In genomic region chr4:127330181-127331100, GRCm38 (mm10) we compare ENCODE assay signal across 9 mouse cellular contexts. TPM values are rescaled to one million over a fixed set of nuclear protein-coding genes. Genes with fewer than 3 reads are reported as not detected.
DNase-seq lines count a peak whose midpoint lies in the region; ATAC-seq and TF ChIP-seq lines count a peak whose summit lies in the region.
"Had no signal": no experiment of that assay in that cellular context is flagged by ENCODE, and none has a peak within 500 bp of the region (broad histone marks: within the 10 kb centered on the region; RNA-seq: fewer than 3 reads in every experiment).

Gene Gjb3, minus strand, starts transcription at chr4:127330844.

- peaks cover 11% of the 10 kb centered on the region; the same call in 1 of the 2 replicates for H3K4me1 ChIP-seq in hindbrain, embryonic 11.5 days (replicated peaks; ENCODE audit: control insufficient read depth, insufficient read depth, low read length)
- H3K4me1 ChIP-seq in midbrain, embryonic 12.5 days = peaks cover 24% of the 10 kb centered on the region

- no peak for TF ChIP-seq CTCF in brain, embryonic 14.5 days (IDR thresholded peaks at IDR 0.05; ENCODE audit: borderline replicate concordance, extremely low read depth, insufficient read depth, insufficient read length)

- peak within 1 kb of the TSS; percentile 18 for H3K4me3 ChIP-seq in hindbrain, embryonic 11.5 days (ENCODE audit: low read depth, low read length)
- H3K4me3 ChIP-seq in midbrain, embryonic 12.5 days = peak within 1 kb of the TSS; percentile 16

- no peak within 1 kb of the TSS for H3K9ac ChIP-seq in hindbrain, embryonic 11.5 days (ENCODE audit: low read depth, low read length)
- H3K9ac ChIP-seq in midbrain, embryonic 12.5 days (replicated peaks) = peak within 1 kb of the TSS; percentile 5; the same call in 1 of the 2 replicates

- H3K36me3 ChIP-seq in hindbrain, embryonic 11.5 days (ENCODE audit: control insufficient read depth, insufficient read depth, low read length) = no peaks in the 10 kb centered on the region
- H3K36me3 ChIP-seq in midbrain, embryonic 12.5 days = no peaks in the 10 kb centered on the region

- no peak for ATAC-seq in hindbrain, embryonic 11.5 days (ENCODE audit: low FRiP score)
- ATAC-seq in midbrain, embryonic 12.5 days (ENCODE audit: low FRiP score, low read depth) = 0 out of 2 replicates have a peak, but pooled peaks have one; percentile 47

- no peaks in the 10 kb centered on the region for H3K9me3 ChIP-seq in hindbrain, embryonic 11.5 days (ENCODE audit: control insufficient read depth, low read length)
- H3K9me3 ChIP-seq in midbrain, embryonic 12.5 days = no peaks in the 10 kb centered on the region

- 2% methylated on average over 46 of the region's 49 CpGs for WGBS in hindbrain, embryonic 11.5 days
- 3% methylated on average over 49 of the region's 49 CpGs for WGBS in midbrain, embryonic 12.5 days

- no peak within 1 kb of the TSS for H3K27ac ChIP-seq in hindbrain, embryonic 11.5 days (ENCODE audit: low read depth, low read length)
- H3K27ac ChIP-seq in midbrain, embryonic 12.5 days (replicated peaks) = no peak within 1 kb of the TSS

- no peak for TF ChIP-seq POLR2A in brain, embryonic 14.5 days (IDR thresholded peaks at IDR 0.05; ENCODE audit: borderline replicate concordance, extremely low read depth, insufficient read depth, insufficient read length, poor library complexity, severe bottlenecking)

- peaks cover 26% of the 10 kb centered on the region for H3K27me3 ChIP-seq in hindbrain, embryonic 11.5 days (ENCODE audit: control insufficient read depth, insufficient read depth, low read length)
- H3K27me3 ChIP-seq in midbrain, embryonic 12.5 days = peaks cover 71% of the 10 kb centered on the region

- peak within 1 kb of the TSS; percentile 33 for H3K4me2 ChIP-seq in hindbrain, embryonic 11.5 days (replicated peaks; ENCODE audit: low read depth, low read length)
- peak within 1 kb of the TSS; percentile 37 for H3K4me2 ChIP-seq in midbrain, embryonic 12.5 days (replicated peaks)

- DNase-seq in kidney, postnatal 4 days = peak; percentile 26 to 47
- DNase-seq in kidney, postnatal 25 days = no peak
- DNase-seq in brain, embryonic 14.5 days (ENCODE audit: low read depth) = peak; percentile 20
- DNase-seq in hindbrain, embryonic 11.5 days (ENCODE audit: low spot score) = peak; percentile 52
- no peak for DNase-seq in spleen, postnatal 4 days (ENCODE audit: low spot score in 2 of 2)
- DNase-seq in cerebellum, postnatal 4 days (ENCODE audit: low spot score in 2 of 2) = no peak
- no peak for DNase-seq in layer of hippocampus, postnatal 25 days (ENCODE audit: extremely low spot score in 1 of 2, low spot score in 1 of 2)

RNA-seq across cellular contexts. Expression of gene Gjb3, which starts in this region (rescaled TPM):
- polyA plus RNA-seq in brain, embryonic 14.5 days (2012; rRNA removed) = 0.48 and 0.50 TPM in 2 replicates
- 0.77 and 1.7 TPM in 2 replicates for polyA plus RNA-seq in hindbrain, embryonic 11.5 days (2014; fragmentation: Nextera tagmentation; extraction: Ambion mirVana)
- 0.42 and 0.65 TPM in 2 replicates for polyA plus RNA-seq in midbrain, embryonic 12.5 days (2016; fragmentation: Nextera tagmentation; extraction: Ambion mirVana)
- total RNA-seq in layer of hippocampus, postnatal 25 days (2021) = under 1 TPM; 0.37 to 0.59 TPM
- total RNA-seq: neutrophil, adult 5-6 weeks had no signal

Comparison
In these comparisons a context has a peak if more than half of its experiments do, and no peak if none do; other contexts are left out.
1. DNase-seq: peak in kidney, postnatal 4 days (2 of 2) and hindbrain, embryonic 11.5 days (single experiment); none in kidney, postnatal 25 days (0 of 2), spleen, postnatal 4 days (0 of 2), cerebellum, postnatal 4 days (0 of 2) and layer of hippocampus, postnatal 25 days (0 of 2).
2. Peak in DNase-seq in brain, embryonic 14.5 days; RNA of the gene not detected or under 1 TPM.
3. Peak in ATAC-seq, H3K4me3 ChIP-seq, H3K9ac ChIP-seq and H3K4me2 ChIP-seq in midbrain, embryonic 12.5 days; RNA of the gene not detected or under 1 TPM.